Mouse (Mus musculus) embryo, embryonic 11.5 days (tissue): ENCODE data around the gene Kifc3.

Experiments
- DNase-seq: peaks from one replicate; pipeline ENCODE4 v3.0.0-alpha.2; 2012; ENCODE audit warnings: low read depth, low spot score

Gene Kifc3

GRCm38 (mm10) chr8:95156108-95156507, 46.5 kb downstream of the Kifc3 start:
- DNase-seq = no peak

- no peak for DNase-seq
Observed at GRCm38 (mm10) chr8:95155361-95155760, 47.3 kb downstream of the Kifc3 start.

GRCm38 (mm10) chr8:95154654-95155053, 48.0 kb downstream of the Kifc3 start:
- no peak for DNase-seq

- DNase-seq = no peak
Observed at GRCm38 (mm10) chr8:95154056-95154455, 48.6 kb downstream of the Kifc3 start.

- no peak for DNase-seq
Observed at GRCm38 (mm10) chr8:95150608-95151007, 52.0 kb downstream of the Kifc3 start.

- no peak for DNase-seq
Observed at GRCm38 (mm10) chr8:95149426-95149825, 53.2 kb downstream of the Kifc3 start.

- DNase-seq = no peak
Observed at GRCm38 (mm10) chr8:95146846-95147245, 55.8 kb downstream of the Kifc3 start.

GRCm38 (mm10) chr8:95146044-95146745, 56.4 kb downstream of the Kifc3 start:
- DNase-seq = no peak

- no peak for DNase-seq
Observed at GRCm38 (mm10) chr8:95144631-95145015, 58.0 kb downstream of the Kifc3 start.

GRCm38 (mm10) chr8:95143805-95144630, 58.6 kb downstream of the Kifc3 start:
- DNase-seq = no peak

GRCm38 (mm10) chr8:95142985-95143804, 59.4 kb downstream of the Kifc3 start:
- DNase-seq = no peak

GRCm38 (mm10) chr8:95142075-95142831, 60.4 kb downstream of the Kifc3 start:
- peak; percentile 52 for DNase-seq

GRCm38 (mm10) chr8:95141469-95142074, 61.0 kb downstream of the Kifc3 start:
- DNase-seq = no peak

GRCm38 (mm10) chr8:95141026-95141425, 61.6 kb downstream of the Kifc3 start:
- DNase-seq = no peak

- no peak for DNase-seq
Observed at GRCm38 (mm10) chr8:95140555-95140954, 62.1 kb downstream of the Kifc3 start.

- DNase-seq = no peak
Observed at GRCm38 (mm10) chr8:95139051-95139365, 63.6 kb downstream of the Kifc3 start.

GRCm38 (mm10) chr8:95138341-95139050, 64.1 kb downstream of the Kifc3 start:
- DNase-seq = no peak

- DNase-seq = no peak
Observed at GRCm38 (mm10) chr8:95137641-95138098, 64.9 kb downstream of the Kifc3 start.

- no peak for DNase-seq
Observed at GRCm38 (mm10) chr8:95137201-95137600, 65.4 kb downstream of the Kifc3 start.

GRCm38 (mm10) chr8:95136218-95136617, 66.4 kb downstream of the Kifc3 start:
- DNase-seq = no peak
